Mouse (Mus musculus) stomach, postnatal 0 days (tissue): ENCODE measurements around the gene Hnrnph2.

ENCODE experiments used
- CTCF ChIP-seq: IDR thresholded peaks from 2 replicates; pipeline ENCODE4 v1.5.1; 2016; ENCODE audit warnings: antibody characterized with exemption, low read depth, mild to moderate bottlenecking, moderate library complexity
- EP300 ChIP-seq: optimal IDR thresholded peaks from 2 replicates; pipeline ENCODE3; 2016; ENCODE audit warnings: antibody characterized with exemption

DNA sequence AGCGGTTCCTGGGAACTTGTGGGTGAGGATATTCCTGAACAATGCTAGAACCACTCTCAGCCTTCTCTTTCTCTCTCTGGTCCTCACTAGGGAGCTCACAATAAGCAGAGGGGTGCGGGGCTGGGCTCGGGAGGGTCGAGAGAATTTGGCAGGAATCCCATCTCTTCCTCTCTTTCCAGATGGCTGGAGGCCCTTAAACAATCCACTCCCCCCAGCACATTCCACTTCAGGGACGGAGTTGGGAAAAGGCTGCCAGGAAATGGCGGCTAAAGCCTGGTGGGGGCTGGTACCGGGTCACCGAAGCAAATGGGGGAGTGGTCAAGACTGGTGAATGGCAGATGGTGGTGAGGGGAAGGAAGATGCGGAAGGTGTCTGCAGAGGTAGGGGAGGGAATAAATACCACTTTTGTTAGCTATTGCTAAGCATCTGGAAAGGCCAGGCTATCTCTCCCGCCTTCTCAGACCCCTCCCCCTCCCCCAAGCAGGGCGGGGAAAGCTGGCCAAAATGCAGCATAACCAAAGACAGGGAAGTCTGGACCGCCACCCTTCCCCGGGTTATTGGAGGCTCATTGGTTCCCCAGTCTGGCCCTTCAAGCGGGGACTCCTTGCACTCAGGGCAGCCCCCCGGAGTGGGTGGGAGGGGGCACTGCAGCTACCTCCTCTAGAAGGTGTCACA, 11.4 kb downstream of the Hnrnph2 start:
- TF ChIP-seq CTCF: no peak
- no peak for TF ChIP-seq EP300
